Mouse (Mus musculus): ENCODE measurements at regions not wholly inside any gene's neighbourhood (a gene's known extent, or its start where the extent isn't known, plus 50 kb on each side); places are given as distances from the start of the nearest gene placed in this dataset.

DNA sequence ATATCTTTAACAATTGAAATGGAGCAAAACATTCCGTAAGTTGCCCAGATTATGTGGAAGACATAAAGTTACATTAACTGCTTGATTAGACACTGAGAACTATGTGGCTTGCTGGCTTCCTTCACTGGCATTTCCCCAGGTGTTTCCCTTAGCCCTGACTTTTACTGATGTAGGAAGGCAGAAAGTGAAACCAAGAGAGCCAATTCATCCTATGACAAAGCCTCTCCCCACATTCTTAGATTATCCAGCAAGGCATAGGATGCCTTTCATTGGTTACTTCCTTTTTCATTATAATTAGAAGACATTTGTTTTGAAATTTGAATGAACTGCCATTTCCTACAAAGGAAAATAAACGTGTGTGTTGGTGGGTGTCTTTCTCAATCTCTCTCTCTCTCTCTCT lies 72.1 kb downstream of the Cdc42ep3 start:
- no peak for DNase-seq

DNA sequence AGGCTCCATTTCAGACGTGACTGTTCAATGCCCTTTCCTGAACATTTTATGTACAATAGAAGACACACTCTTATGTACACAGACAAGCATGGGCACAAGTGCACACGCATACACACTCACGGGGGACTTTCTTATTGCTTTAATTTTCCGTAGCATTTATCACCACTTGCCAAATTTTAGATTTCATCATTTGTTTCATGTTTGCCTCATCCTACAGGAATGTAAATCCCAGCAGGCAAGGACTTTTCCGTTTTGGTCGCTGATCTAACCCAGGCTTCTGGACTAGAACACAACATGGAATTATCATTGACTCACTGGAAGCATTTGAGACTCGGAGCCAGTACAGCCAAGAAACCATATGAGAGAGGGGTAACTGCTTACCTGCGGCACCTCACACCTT lies 81.3 kb downstream of the Cdc42ep3 start:
- DNase-seq = no peak

GRCm38 (mm10) chr17:79259691-79260090 lies 95.2 kb downstream of the Cdc42ep3 start:
- DNase-seq = peak; percentile 4

DNA sequence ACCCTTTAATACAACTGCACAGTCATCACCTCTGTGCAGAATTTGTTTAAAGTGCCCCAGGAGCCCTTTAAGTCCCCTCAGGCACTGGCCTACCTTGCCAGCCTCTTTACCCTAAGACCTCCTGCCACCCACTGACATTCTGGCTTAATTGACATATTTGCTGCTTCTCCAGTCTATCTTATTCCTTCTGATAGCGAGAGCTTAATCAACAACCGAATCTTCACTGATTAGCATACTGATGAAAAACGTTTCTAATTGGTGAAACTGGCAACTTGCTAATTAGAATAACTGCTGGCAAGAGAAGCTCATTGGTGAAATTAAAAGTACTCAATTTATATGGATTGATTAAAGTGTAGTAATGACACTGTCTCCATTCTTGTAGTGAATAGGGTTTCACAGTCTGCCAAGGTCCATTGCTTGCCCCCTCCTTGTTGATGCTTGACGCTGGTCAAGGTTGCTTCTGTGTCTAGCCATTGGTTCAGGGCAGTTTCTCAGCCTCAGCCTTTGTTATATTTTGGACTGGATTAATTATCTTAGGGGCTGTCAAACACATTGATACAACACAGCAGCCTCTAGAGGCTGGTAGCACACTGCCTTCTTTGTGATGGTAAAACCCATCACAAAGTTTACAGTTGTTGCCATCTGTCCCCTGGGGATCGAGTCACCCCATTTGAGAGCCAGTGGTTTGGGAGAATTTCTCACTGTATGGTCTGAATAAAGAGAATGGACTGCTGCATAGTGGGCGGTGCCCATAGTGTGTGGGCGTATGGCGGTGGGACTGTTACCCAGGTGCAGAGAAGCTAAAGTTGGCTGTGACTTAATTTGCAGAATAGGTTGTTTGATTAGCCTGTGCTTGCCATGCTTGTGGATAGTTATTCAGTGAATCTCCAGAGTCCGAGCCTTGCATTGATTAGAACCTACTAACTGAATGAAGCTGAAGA lies 107.7 kb downstream of the Cdc42ep3 start:
- DNase-seq = no peak

DNA sequence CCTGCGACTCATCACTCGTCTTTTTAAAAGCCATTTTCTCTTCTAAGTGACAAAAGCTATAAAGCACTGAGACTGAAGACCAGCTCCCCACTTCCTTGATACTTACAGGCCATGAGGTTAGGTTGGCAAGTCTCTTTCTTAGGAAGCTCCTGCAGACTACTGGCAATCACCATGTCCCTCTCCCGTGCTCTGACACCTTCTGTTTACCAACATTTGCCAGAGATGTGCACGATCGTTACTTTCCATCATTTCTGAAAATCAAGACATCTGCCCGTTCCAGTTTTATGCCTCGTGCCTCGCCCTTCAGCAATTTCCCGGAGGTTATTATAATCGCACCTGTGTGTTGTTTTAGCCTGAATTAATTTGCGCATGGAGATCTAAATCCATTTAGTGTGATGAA lies 110.8 kb downstream of the Cdc42ep3 start:
- peak; percentile 6 for DNase-seq

DNA sequence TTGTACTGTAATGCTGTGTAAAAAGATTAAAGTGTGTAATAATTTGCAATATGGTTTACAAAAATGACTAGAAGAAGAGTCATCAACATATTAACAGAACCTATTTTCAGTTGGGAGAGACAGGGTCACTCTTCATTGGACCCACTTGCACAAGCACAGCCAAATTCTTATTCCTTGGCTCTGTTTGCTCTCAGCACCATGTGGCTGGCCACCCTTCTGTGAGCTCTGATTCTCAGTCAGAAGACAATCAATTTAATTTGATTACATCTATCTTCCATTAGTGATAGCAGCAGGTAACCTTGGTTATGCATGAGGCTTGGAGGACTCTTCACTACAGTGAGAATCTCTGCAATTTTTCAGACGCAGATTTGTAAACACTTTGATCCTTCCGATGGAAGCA lies 111.5 kb downstream of the Cdc42ep3 start:
- DNase-seq = no peak

DNA sequence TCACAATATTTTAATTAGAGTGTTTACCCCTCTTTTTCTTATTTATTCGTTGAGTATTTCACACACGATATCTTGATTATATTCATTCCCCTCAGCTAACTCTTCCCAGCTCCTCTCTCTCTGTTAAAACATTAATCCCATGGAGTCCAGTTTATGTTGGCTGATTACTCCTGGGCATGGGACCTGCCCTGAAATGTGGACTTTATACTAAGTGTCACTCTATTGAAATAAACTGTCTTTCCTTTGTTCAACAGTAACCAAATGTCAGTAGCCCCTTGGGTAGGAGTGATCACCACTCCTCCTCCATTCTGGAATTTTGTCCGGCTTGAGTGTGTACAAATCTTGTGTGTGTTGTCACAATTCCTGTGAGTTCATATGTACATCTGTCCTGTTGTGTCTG lies 113.4 kb downstream of the Cdc42ep3 start:
- DNase-seq = no peak

DNA sequence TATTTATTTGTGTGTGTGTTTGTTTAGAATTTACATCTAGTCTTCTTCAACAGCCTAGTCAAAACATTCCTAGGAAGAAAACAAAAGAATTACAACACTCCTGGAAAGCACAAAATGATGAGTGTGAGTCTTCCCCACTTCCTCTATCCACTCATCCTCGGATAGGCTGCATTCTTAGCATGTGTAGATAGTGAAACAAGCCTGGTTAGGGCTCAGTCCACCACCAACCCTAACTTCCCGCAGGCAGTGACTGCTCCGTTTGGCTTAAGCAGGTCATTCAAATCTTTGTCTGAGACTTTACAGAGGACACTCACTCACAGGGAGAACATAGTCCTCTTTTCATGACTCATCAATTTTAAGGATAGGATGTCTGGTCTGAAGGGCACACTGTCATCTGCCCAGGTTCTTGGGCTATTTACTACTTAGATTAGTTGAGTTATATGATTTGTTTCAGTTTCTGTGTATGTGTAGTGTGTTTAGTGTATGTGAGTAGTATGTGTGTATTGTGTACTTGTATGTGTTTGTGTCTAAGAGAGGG lies 118.6 kb downstream of the Cdc42ep3 start:
- DNase-seq = no peak

GRCm38 (mm10) chr17:79230653-79231489 lies 124.0 kb downstream of the Cdc42ep3 start:
- DNase-seq = no peak

DNA sequence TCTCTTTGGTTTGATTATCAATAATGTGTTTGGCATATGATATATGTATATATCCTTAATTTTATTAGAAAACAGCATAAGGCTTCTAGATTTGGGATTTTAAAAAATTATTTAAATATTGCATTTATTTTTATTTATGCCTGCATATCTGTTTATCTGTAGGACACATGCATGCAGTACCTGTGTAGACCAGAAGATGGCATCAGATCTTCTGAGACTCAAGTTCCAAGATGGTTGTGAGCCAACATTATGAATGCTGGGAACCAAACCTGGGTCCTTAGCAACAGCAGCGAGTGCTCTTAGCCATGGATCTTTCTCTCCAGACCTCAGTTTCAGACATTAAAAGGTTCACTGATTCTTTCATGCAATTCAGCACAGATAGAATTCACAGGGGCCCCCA lies 148.3 kb downstream of the Cdc42ep3 start:
- no peak for DNase-seq

DNA sequence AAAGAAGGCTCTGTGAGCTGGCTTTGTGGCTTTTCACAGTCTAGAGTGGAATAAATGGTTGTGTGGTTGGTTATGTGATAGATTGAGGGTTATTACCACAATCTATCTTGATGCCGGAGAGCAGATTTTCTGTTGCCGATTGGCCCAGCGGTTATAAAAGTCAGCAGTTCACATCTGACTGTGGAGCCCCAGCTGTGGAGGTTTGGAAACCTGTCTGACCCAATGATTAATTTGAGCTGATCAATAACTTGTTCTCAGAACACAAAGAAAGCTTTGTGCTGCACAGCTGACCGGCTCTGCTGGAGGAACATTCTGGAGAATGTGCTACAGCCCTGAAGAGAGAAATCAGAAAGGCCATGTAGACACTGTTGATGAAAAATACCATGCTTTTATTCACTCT lies 148.8 kb downstream of the Cdc42ep3 start:
- DNase-seq = no peak

- DNase-seq = no peak
Measured at GRCm38 (mm10) chr17:79199814-79200491, 148.2 kb downstream of the Qpct start.

DNA sequence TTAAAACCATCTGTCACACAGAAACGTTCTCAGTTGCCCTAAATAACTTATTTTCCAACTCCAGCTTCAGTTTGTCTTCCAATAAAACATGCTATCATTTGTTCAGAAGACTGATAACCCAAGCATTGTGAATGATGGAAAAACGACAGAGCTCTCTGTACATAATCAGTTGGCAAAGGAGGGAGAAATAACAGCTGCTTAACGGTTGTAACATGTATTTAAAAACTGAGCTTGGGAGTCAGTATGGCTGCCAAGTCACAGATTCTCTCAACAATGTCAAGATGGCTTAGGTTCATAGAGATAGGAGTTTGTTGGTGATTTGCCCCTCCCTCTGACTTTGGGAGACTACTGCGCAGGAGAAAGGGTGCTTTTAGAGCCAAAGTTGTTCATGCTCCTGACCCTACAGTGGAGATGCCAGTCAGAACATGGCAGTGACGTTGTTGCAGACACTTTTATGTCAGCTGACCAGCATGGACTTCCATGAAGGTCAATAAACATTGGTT lies 140.2 kb downstream of the Qpct start:
- no peak for DNase-seq

DNA sequence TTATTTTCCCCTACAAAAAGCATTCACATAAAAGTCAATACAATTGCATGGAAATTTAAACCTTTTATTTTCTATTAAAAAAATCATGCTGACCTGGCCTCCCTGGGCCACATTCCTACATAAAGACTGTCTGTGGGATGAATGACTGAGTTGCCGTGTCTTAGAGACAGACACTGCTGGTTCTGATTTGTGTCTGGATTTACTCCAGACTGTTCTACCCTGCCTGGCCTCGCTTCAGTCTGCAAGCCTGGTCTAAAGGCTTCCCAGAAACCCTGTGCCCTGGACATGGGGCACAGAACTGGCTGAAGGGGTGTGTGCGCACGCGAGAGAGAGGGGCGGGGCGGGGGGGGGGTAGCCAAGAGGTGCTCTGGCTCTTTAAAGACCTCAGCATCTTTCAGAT lies 136.6 kb downstream of the Qpct start:
- no peak for DNase-seq

- no peak for DNase-seq
Measured at GRCm38 (mm10) chr17:79180277-79181130, 128.8 kb downstream of the Qpct start.

GRCm38 (mm10) chr17:79177259-79177658 lies 125.6 kb downstream of the Qpct start:
- no peak for DNase-seq

GRCm38 (mm10) chr17:79176356-79176755 lies 124.7 kb downstream of the Qpct start:
- no peak for DNase-seq

GRCm38 (mm10) chr17:79175381-79175780 lies 123.7 kb downstream of the Qpct start:
- DNase-seq = no peak

GRCm38 (mm10) chr17:79172328-79172727 lies 120.6 kb downstream of the Qpct start:
- no peak for DNase-seq

DNA sequence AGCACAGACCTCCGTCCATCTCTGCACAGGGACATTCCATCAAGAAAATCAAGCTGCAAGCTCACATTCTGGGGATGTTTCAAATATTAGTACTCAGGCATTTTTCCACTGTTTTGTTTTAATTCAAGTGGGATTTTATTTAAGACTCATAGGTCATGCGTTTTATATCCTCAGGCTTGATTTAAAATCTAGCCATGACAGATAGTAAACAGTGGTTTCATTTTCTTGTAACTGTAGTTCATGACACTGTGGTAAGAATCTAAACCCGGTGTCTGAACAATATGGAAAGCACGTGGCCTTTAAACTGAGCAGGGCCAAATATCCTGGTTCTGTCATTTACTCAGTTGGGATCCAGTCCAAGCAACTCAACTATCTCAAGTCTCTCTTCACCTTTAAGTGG lies 119.0 kb downstream of the Qpct start:
- DNase-seq = no peak

DNA sequence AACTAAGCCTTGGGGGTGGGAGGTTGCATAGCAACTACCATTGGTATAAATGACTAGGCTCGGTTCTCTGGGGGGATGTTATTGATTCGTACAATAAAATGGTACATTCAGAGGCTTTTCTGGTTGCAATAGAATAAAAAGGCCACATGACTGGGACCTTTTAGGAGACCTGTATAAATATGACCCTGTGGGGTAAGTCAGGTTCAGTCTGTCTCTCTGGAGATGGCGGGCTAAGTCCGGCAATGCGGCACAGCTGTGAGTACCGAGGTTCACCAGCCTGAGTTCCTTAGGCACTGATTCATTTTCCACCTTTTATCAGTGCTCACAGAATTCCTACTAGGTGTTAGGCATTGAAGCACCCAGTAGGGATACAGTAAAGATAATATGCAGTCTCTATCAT lies 115.5 kb downstream of the Qpct start:
- no peak for DNase-seq

Data from cerebellum, adult 9-10 months (tissue).